Mouse (Mus musculus): ENCODE data around the gene Tmem132d. TPM values are rescaled to one million over a fixed set of nuclear protein-coding genes. Genes with fewer than 3 reads are reported as not detected.

The Tmem132d gene
- polyA plus RNA-seq, 1 experiment from 2014 or later = 4.1 TPM

- no peaks in the 10 kb centered on the region for H3K9me3 ChIP-seq (ENCODE audit: control insufficient read depth, low read length)
- 85% methylated on average over 3 of the region's 3 CpGs for WGBS
- ATAC-seq (ENCODE audit: low FRiP score, low TSS enrichment) = no peak
Observed at GRCm38 (mm10) chr5:128122656-128123055, 310.2 kb downstream of the Tmem132d start.

GRCm38 (mm10) chr5:128119171-128119570 is 313.7 kb downstream of the Tmem132d start:
- no peak overlapping the region for H3K27ac ChIP-seq (replicated peaks; ENCODE audit: low read depth, low read length)
- H3K4me2 ChIP-seq (ENCODE audit: low read length) = no peak overlapping the region
- no peak overlapping the region for H3K9ac ChIP-seq (replicated peaks; ENCODE audit: low read length)
- H3K36me3 ChIP-seq (ENCODE audit: control insufficient read depth, insufficient read depth, low read length) = no peaks in the 10 kb centered on the region
- H3K4me1 ChIP-seq (ENCODE audit: control insufficient read depth, insufficient read depth, low read length) = no peaks in the 10 kb centered on the region
- no peaks in the 10 kb centered on the region for H3K27me3 ChIP-seq (ENCODE audit: control insufficient read depth, insufficient read depth, low read length)
- ATAC-seq (ENCODE audit: low FRiP score, low TSS enrichment) = no peak
- DNase-seq = peak; percentile 50
- no peaks in the 10 kb centered on the region for H3K9me3 ChIP-seq (ENCODE audit: control insufficient read depth, low read length)
- 54% methylated on average over 3 of the region's 3 CpGs for WGBS
- no peak overlapping the region for H3K4me3 ChIP-seq (replicated peaks; ENCODE audit: low read depth, low read length)

More at GRCm38 (mm10) chr5:128122656-128123055, 310.2 kb downstream of the Tmem132d start:
- Histone ChIP-seq H3K9ac (replicated peaks; ENCODE audit: low read length) (no peak overlapping the region), H3K27me3 (ENCODE audit: control insufficient read depth, insufficient read depth, low read length) (no peaks in the 10 kb centered on the region), H3K4me1 (ENCODE audit: control insufficient read depth, insufficient read depth, low read length) (no peaks in the 10 kb centered on the region), H3K27ac (replicated peaks; ENCODE audit: low read depth, low read length) (no peak overlapping the region), H3K4me3 (replicated peaks; ENCODE audit: low read depth, low read length) (no peak overlapping the region), H3K36me3 (ENCODE audit: control insufficient read depth, insufficient read depth, low read length) (no peaks in the 10 kb centered on the region), H3K4me2 (ENCODE audit: low read length) (no peak overlapping the region)
- DNase-seq = no peak

GRCm38 (mm10) chr5:128113107-128113506 is 319.8 kb downstream of the Tmem132d start:
- no peaks in the 10 kb centered on the region for H3K4me1 ChIP-seq (ENCODE audit: control insufficient read depth, insufficient read depth, low read length)
- WGBS = 88% methylated on average over 8 of the region's 8 CpGs
- H3K4me3 ChIP-seq (replicated peaks; ENCODE audit: low read depth, low read length) = no peak overlapping the region
- no peak overlapping the region for H3K27ac ChIP-seq (replicated peaks; ENCODE audit: low read depth, low read length)
- no peak overlapping the region for H3K9ac ChIP-seq (replicated peaks; ENCODE audit: low read length)
- ATAC-seq (ENCODE audit: low FRiP score, low TSS enrichment) (no peak), DNase-seq (no peak)
- no peaks in the 10 kb centered on the region for H3K27me3 ChIP-seq (ENCODE audit: control insufficient read depth, insufficient read depth, low read length)
- no peak overlapping the region for H3K4me2 ChIP-seq (ENCODE audit: low read length)
- H3K9me3 ChIP-seq (ENCODE audit: control insufficient read depth, low read length) = 0 out of 2 replicates have a peak, but pooled peaks cover 3% of the 10 kb centered on the region
- H3K36me3 ChIP-seq (ENCODE audit: control insufficient read depth, insufficient read depth, low read length) = no peaks in the 10 kb centered on the region

- 99% methylated on average over 3 of the region's 3 CpGs for WGBS
- H3K9ac ChIP-seq (replicated peaks; ENCODE audit: low read length) = no peak overlapping the region
- no peak overlapping the region for H3K4me2 ChIP-seq (ENCODE audit: low read length)
- 0 out of 2 replicates have a peak, but pooled peaks cover 3% of the 10 kb centered on the region for H3K9me3 ChIP-seq (ENCODE audit: control insufficient read depth, low read length)
- no peak for DNase-seq
- H3K4me3 ChIP-seq (replicated peaks; ENCODE audit: low read depth, low read length) = no peak overlapping the region
- H3K36me3 ChIP-seq (ENCODE audit: control insufficient read depth, insufficient read depth, low read length) = no peaks in the 10 kb centered on the region
- H3K4me1 ChIP-seq (ENCODE audit: control insufficient read depth, insufficient read depth, low read length) = no peaks in the 10 kb centered on the region
- no peak for ATAC-seq (ENCODE audit: low FRiP score, low TSS enrichment)
- no peak overlapping the region for H3K27ac ChIP-seq (replicated peaks; ENCODE audit: low read depth, low read length)
- no peaks in the 10 kb centered on the region for H3K27me3 ChIP-seq (ENCODE audit: control insufficient read depth, insufficient read depth, low read length)
Observed at GRCm38 (mm10) chr5:128112518-128112917, 320.4 kb downstream of the Tmem132d start.

GRCm38 (mm10) chr5:128111664-128112063 is 321.2 kb downstream of the Tmem132d start:
- no peak for ATAC-seq (ENCODE audit: low FRiP score, low TSS enrichment)
- no peaks in the 10 kb centered on the region for H3K27me3 ChIP-seq (ENCODE audit: control insufficient read depth, insufficient read depth, low read length)
- H3K9ac ChIP-seq (replicated peaks; ENCODE audit: low read length) = no peak overlapping the region
- no peak overlapping the region for H3K27ac ChIP-seq (replicated peaks; ENCODE audit: low read depth, low read length)
- 81% methylated on average over 5 of the region's 5 CpGs for WGBS
- H3K4me3 ChIP-seq (replicated peaks; ENCODE audit: low read depth, low read length) = no peak overlapping the region
- H3K4me2 ChIP-seq (ENCODE audit: low read length) = no peak overlapping the region
- DNase-seq = no peak
- H3K4me1 ChIP-seq (ENCODE audit: control insufficient read depth, insufficient read depth, low read length) = no peaks in the 10 kb centered on the region
- no peaks in the 10 kb centered on the region for H3K36me3 ChIP-seq (ENCODE audit: control insufficient read depth, insufficient read depth, low read length)
- 0 out of 2 replicates have a peak, but pooled peaks cover 3% of the 10 kb centered on the region for H3K9me3 ChIP-seq (ENCODE audit: control insufficient read depth, low read length)

- Histone ChIP-seq H3K27ac (replicated peaks; ENCODE audit: low read depth, low read length) (no peak overlapping the region), H3K27me3 (ENCODE audit: control insufficient read depth, insufficient read depth, low read length) (no peaks in the 10 kb centered on the region), H3K9ac (replicated peaks; ENCODE audit: low read length) (no peak overlapping the region), H3K4me2 (ENCODE audit: low read length) (no peak overlapping the region), H3K4me1 (ENCODE audit: control insufficient read depth, insufficient read depth, low read length) (no peaks in the 10 kb centered on the region), H3K36me3 (ENCODE audit: control insufficient read depth, insufficient read depth, low read length) (no peaks in the 10 kb centered on the region), H3K4me3 (replicated peaks; ENCODE audit: low read depth, low read length) (no peak overlapping the region), H3K9me3 (ENCODE audit: control insufficient read depth, low read length) (no peaks in the 10 kb centered on the region)
- ATAC-seq (ENCODE audit: low FRiP score, low TSS enrichment) = no peak
- DNase-seq = no peak
- WGBS = 77% methylated on average over 8 of the region's 8 CpGs
Observed at GRCm38 (mm10) chr5:128102556-128102955, 330.3 kb downstream of the Tmem132d start.

- Histone ChIP-seq H3K4me2 (ENCODE audit: low read length) (no peak overlapping the region), H3K27ac (replicated peaks; ENCODE audit: low read depth, low read length) (no peak overlapping the region), H3K9ac (replicated peaks; ENCODE audit: low read length) (no peak overlapping the region), H3K9me3 (ENCODE audit: control insufficient read depth, low read length) (no peaks in the 10 kb centered on the region), H3K4me1 (ENCODE audit: control insufficient read depth, insufficient read depth, low read length) (no peaks in the 10 kb centered on the region), H3K4me3 (replicated peaks; ENCODE audit: low read depth, low read length) (no peak overlapping the region), H3K27me3 (ENCODE audit: control insufficient read depth, insufficient read depth, low read length) (no peaks in the 10 kb centered on the region), H3K36me3 (ENCODE audit: control insufficient read depth, insufficient read depth, low read length) (no peaks in the 10 kb centered on the region)
- WGBS = 89% methylated on average over 5 of the region's 5 CpGs
- no peak for ATAC-seq (ENCODE audit: low FRiP score, low TSS enrichment)
- DNase-seq = no peak
Observed at GRCm38 (mm10) chr5:128100331-128100730, 332.5 kb downstream of the Tmem132d start.

- H3K27me3 ChIP-seq (ENCODE audit: control insufficient read depth, insufficient read depth, low read length) = no peaks in the 10 kb centered on the region
- no peaks in the 10 kb centered on the region for H3K9me3 ChIP-seq (ENCODE audit: control insufficient read depth, low read length)
- no peak overlapping the region for H3K4me2 ChIP-seq (ENCODE audit: low read length)
- no peaks in the 10 kb centered on the region for H3K36me3 ChIP-seq (ENCODE audit: control insufficient read depth, insufficient read depth, low read length)
- no peak overlapping the region for H3K9ac ChIP-seq (replicated peaks; ENCODE audit: low read length)
- ATAC-seq (ENCODE audit: low FRiP score, low TSS enrichment) (no peak), DNase-seq (no peak)
- no peak overlapping the region for H3K4me3 ChIP-seq (replicated peaks; ENCODE audit: low read depth, low read length)
- no peaks in the 10 kb centered on the region for H3K4me1 ChIP-seq (ENCODE audit: control insufficient read depth, insufficient read depth, low read length)
- WGBS = 90% methylated on average over 2 of the region's 2 CpGs
- no peak overlapping the region for H3K27ac ChIP-seq (replicated peaks; ENCODE audit: low read depth, low read length)
Observed at GRCm38 (mm10) chr5:128099439-128099838, 333.4 kb downstream of the Tmem132d start.

- Histone ChIP-seq H3K9ac (replicated peaks; ENCODE audit: low read length) (no peak overlapping the region), H3K9me3 (ENCODE audit: control insufficient read depth, low read length) (0 out of 2 replicates have a peak, but pooled peaks cover 4% of the 10 kb centered on the region), H3K4me2 (ENCODE audit: low read length) (no peak overlapping the region), H3K4me3 (replicated peaks; ENCODE audit: low read depth, low read length) (no peak overlapping the region), H3K36me3 (ENCODE audit: control insufficient read depth, insufficient read depth, low read length) (no peaks in the 10 kb centered on the region), H3K27ac (replicated peaks; ENCODE audit: low read depth, low read length) (no peak overlapping the region), H3K4me1 (ENCODE audit: control insufficient read depth, insufficient read depth, low read length) (no peaks in the 10 kb centered on the region), H3K27me3 (ENCODE audit: control insufficient read depth, insufficient read depth, low read length) (no peaks in the 10 kb centered on the region)
- DNase-seq = no peak
- WGBS = 87% methylated on average over 5 of the region's 5 CpGs
- no peak for ATAC-seq (ENCODE audit: low FRiP score, low TSS enrichment)
Observed at GRCm38 (mm10) chr5:128090578-128090977, 342.3 kb downstream of the Tmem132d start.
